Mouse (Mus musculus): Measurements from ENCODE around the gene Gm16181. TPM values are rescaled to one million over a fixed set of nuclear protein-coding genes. Genes with fewer than 3 reads are reported as not detected.

Gm16181 gene
- polyA plus RNA-seq, 1 experiment from 2014 or later, result 0.46 TPM

DNA sequence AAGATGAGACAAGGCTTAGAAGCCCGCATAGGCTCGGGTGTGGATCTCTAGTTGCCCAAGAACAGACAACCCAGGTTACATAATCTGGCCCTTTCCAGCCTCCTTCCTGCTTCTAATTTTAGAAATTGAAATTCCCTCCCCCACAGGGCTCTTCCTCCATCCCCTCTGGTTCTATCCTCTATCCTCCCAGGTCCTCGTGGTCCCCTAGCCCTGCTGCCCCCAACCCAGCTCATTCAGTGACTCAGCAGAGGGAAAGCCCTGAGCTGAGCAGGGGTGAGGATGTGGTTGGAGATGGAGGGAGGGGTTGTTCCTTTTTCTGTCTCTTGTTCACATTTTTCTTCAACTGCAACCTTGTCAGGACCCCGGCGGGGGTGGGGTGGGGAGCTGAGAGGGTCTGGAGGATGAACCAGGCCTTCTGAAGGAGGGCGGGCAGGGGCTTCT is 1.0 kb upstream of the Gm16181 start:
- Histone ChIP-seq H3K27me3 (replicated peaks; ENCODE audit: control insufficient read depth, insufficient read depth, low read length) (no peaks in the 10 kb centered on the region), H3K36me3 (ENCODE audit: control insufficient read depth, insufficient read depth, low read length) (no peaks in the 10 kb centered on the region), H3K9ac (ENCODE audit: low read depth, low read length) (no peak overlapping the region), H3K4me3 (ENCODE audit: low read length) (no peak overlapping the region), H3K9me3 (ENCODE audit: control insufficient read depth, low read length) (no peaks in the 10 kb centered on the region), H3K4me1 (ENCODE audit: control insufficient read depth, insufficient read depth, low read length) (peaks cover 7% of the 10 kb centered on the region; the same call in 1 of the 2 replicates), H3K27ac (ENCODE audit: low read length) (no peak overlapping the region; the same call in 1 of the 2 replicates), H3K4me2 (ENCODE audit: low read depth, low read length) (no peak overlapping the region)
- 73% methylated on average over 6 of the region's 6 CpGs for WGBS
- no peak for ATAC-seq

DNA sequence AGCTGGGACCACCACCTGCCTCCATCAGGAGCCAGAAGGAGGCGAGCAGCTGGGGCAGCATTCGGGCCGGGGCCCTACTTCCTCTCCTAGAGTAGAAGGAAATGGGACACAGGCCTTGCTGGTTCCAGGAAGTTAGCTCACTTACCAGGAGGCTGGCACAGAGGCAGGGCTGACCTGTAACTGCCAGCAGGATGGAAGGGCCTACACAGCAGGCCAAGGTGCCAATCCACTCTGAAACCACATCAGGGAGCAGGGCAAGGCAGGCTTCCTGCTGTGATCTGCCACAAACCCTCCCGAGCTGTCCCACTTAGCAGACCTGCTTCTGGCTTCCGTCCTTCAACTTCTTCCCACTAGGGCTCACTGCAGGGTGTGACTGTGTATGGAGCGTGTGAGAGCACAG is 1.7 kb downstream of the Gm16181 start:
- no peak overlapping the region for H3K4me3 ChIP-seq (ENCODE audit: low read length)
- peaks cover 10% of the 10 kb centered on the region; the same call in 1 of the 2 replicates for H3K4me1 ChIP-seq (ENCODE audit: control insufficient read depth, insufficient read depth, low read length)
- H3K9ac ChIP-seq (ENCODE audit: low read depth, low read length), result no peak overlapping the region
- peaks cover 3% of the 10 kb centered on the region; the same call in 1 of the 2 replicates for H3K36me3 ChIP-seq (ENCODE audit: control insufficient read depth, insufficient read depth, low read length)
- no peak for ATAC-seq
- 0 out of 2 replicates have a peak overlapping the region, but pooled peaks have one; percentile 42 for H3K27ac ChIP-seq (ENCODE audit: low read length)
- H3K9me3 ChIP-seq (ENCODE audit: control insufficient read depth, low read length), result no peaks in the 10 kb centered on the region
- 51% methylated on average over 6 of the region's 6 CpGs for WGBS
- H3K4me2 ChIP-seq (ENCODE audit: low read depth, low read length), result no peak overlapping the region
- no peaks in the 10 kb centered on the region for H3K27me3 ChIP-seq (replicated peaks; ENCODE audit: control insufficient read depth, insufficient read depth, low read length)

DNA sequence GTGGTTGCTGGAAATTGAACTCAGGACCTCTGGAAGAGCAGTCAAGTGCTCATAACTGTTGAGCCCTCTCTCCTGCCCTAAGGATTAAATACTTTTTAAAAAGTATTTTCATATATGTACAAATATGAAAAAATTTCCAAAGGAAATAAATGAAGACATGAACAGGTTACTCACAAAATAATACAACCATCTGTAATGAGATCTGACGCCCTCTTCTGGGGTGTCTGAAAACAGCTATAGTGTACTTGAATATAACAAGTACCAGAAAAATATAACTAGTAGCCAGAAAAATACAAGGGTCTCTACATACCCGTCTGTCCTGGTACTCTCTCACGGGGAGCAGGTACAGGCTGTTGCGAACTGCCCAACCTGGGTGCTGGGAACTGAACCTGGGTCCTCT is 4.0 kb downstream of the Gm16181 start:
- Histone ChIP-seq H3K4me3 (ENCODE audit: low read length) (no peak overlapping the region), H3K27ac (ENCODE audit: low read length) (no peak overlapping the region), H3K4me2 (ENCODE audit: low read depth, low read length) (no peak overlapping the region), H3K27me3 (replicated peaks; ENCODE audit: control insufficient read depth, insufficient read depth, low read length) (no peaks in the 10 kb centered on the region), H3K9me3 (ENCODE audit: control insufficient read depth, low read length) (no peaks in the 10 kb centered on the region), H3K9ac (ENCODE audit: low read depth, low read length) (no peak overlapping the region), H3K36me3 (ENCODE audit: control insufficient read depth, insufficient read depth, low read length) (peaks cover 5% of the 10 kb centered on the region; the same call in 1 of the 2 replicates), H3K4me1 (ENCODE audit: control insufficient read depth, insufficient read depth, low read length) (peaks cover 10% of the 10 kb centered on the region; the same call in 1 of the 2 replicates)
- WGBS, result 95% methylated on average over 4 of the region's 4 CpGs
- ATAC-seq, result no peak

DNA sequence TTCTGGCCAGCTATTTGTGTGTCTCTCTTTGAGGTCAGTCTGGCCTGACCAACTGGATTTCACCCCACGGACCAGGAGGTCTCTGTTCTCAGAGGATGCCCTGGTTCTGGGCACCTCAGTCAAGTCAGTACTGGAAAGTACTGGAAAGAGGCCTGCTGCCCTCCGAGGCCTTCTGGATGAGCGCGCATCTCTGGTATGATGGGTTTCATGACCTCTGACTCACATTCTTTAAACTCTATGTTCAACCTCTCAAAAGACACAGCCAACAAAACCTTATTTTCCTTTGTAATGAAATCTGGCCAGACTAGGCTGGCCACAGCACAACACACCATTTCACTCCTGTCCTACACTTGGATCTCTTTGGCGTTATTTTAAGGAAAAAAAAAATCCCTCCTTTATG is 4.8 kb downstream of the Gm16181 start:
- Histone ChIP-seq H3K27ac (ENCODE audit: low read length) (no peak overlapping the region), H3K4me2 (ENCODE audit: low read depth, low read length) (no peak overlapping the region), H3K9ac (ENCODE audit: low read depth, low read length) (no peak overlapping the region), H3K4me1 (ENCODE audit: control insufficient read depth, insufficient read depth, low read length) (peaks cover 6% of the 10 kb centered on the region; the same call in 1 of the 2 replicates), H3K27me3 (replicated peaks; ENCODE audit: control insufficient read depth, insufficient read depth, low read length) (no peaks in the 10 kb centered on the region), H3K36me3 (ENCODE audit: control insufficient read depth, insufficient read depth, low read length) (peaks cover 5% of the 10 kb centered on the region; the same call in 1 of the 2 replicates), H3K9me3 (ENCODE audit: control insufficient read depth, low read length) (no peaks in the 10 kb centered on the region), H3K4me3 (ENCODE audit: low read length) (no peak overlapping the region)
- 92% methylated on average over 5 of the region's 5 CpGs for WGBS
- ATAC-seq, result no peak

DNA sequence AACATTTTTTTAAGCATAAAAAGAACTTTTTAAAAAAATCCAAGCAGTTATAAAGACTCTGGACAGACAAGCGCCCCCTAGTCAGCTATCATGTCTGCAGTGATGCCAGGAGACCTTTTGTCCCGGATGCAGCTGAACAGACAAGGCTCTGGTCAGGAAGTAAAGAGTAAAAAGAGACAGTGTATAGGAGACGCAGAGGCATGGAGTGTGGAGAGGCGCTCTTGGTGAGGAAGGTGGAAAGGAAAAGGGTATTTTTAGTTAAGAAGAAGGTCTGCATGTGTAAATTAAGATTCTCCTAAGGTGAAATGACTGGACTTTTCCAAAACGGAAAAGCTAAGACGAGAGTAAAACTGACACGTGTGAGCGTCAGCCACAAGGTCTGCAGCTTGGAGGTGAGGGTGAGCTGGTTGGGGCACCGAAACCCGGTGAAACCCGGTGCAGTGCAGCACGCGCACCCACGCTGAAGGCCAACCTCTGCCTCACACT is 6.0 kb downstream of the Gm16181 start:
- Histone ChIP-seq H3K27ac (ENCODE audit: low read length) (0 out of 2 replicates have a peak overlapping the region, but pooled peaks have one; percentile 19), H3K4me2 (ENCODE audit: low read depth, low read length) (no peak overlapping the region), H3K4me3 (ENCODE audit: low read length) (no peak overlapping the region), H3K9ac (ENCODE audit: low read depth, low read length) (no peak overlapping the region), H3K36me3 (ENCODE audit: control insufficient read depth, insufficient read depth, low read length) (peaks cover 5% of the 10 kb centered on the region; the same call in 1 of the 2 replicates), H3K27me3 (replicated peaks; ENCODE audit: control insufficient read depth, insufficient read depth, low read length) (no peaks in the 10 kb centered on the region), H3K9me3 (ENCODE audit: control insufficient read depth, low read length) (no peaks in the 10 kb centered on the region), H3K4me1 (ENCODE audit: control insufficient read depth, insufficient read depth, low read length) (peaks cover 3% of the 10 kb centered on the region; the same call in 1 of the 2 replicates)
- WGBS, result 83% methylated on average over 14 of the region's 14 CpGs
- no peak for ATAC-seq

DNA sequence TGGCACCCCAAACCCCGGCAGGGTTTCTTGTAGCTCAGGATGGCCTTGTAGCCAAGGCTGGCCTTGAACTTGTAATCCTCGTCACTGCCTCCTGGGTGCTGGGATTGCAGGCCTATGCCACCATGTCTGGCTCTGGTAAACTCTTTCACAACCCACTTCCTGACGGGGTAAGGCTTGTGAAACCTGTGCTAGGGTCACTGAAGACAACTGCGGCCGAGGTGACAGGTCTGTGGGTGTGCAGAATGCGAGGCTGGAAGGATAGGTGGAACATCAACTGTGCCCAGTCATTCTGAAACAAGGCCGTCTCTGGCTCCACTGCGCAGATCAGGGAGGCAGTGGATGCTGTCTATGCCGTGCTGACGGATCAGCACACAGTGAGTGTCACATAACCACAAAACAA is 10.4 kb downstream of the Gm16181 start:
- no peaks in the 10 kb centered on the region for H3K9me3 ChIP-seq (ENCODE audit: control insufficient read depth, low read length)
- H3K27ac ChIP-seq (ENCODE audit: low read length), result no peak overlapping the region
- no peaks in the 10 kb centered on the region for H3K27me3 ChIP-seq (replicated peaks; ENCODE audit: control insufficient read depth, insufficient read depth, low read length)
- H3K4me1 ChIP-seq (ENCODE audit: control insufficient read depth, insufficient read depth, low read length), result peaks cover 32% of the 10 kb centered on the region
- no peak overlapping the region for H3K4me2 ChIP-seq (ENCODE audit: low read depth, low read length)
- H3K9ac ChIP-seq (ENCODE audit: low read depth, low read length), result no peak overlapping the region
- no peak for ATAC-seq
- H3K36me3 ChIP-seq (ENCODE audit: control insufficient read depth, insufficient read depth, low read length), result peaks cover 3% of the 10 kb centered on the region; the same call in 1 of the 2 replicates
- 93% methylated on average over 10 of the region's 10 CpGs for WGBS
- H3K4me3 ChIP-seq (ENCODE audit: low read length), result no peak overlapping the region

DNA sequence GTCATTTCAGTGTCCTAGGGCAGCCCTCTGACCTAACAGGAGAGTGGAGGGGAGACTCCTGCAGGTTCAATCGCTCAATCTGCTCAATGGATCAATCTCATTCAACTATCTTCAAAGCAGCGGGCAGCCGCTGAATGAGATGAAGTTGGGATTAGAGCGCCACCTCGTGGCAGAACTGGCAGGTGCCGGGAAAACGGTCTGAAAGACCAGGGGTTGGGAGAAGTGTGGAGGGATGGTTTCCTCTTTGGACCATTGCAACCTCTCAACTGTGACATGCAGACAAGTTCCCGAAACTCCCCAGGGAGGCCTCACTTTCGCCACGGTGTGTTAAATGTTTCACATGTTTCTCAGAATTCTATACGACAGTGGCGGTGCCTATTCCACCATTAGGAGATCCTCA is 11.4 kb downstream of the Gm16181 start:
- Histone ChIP-seq H3K9me3 (ENCODE audit: control insufficient read depth, low read length) (no peaks in the 10 kb centered on the region), H3K4me2 (ENCODE audit: low read depth, low read length) (peak overlapping the region; percentile 20; the same call in 1 of the 2 replicates), H3K27me3 (replicated peaks; ENCODE audit: control insufficient read depth, insufficient read depth, low read length) (no peaks in the 10 kb centered on the region), H3K9ac (ENCODE audit: low read depth, low read length) (no peak overlapping the region), H3K36me3 (ENCODE audit: control insufficient read depth, insufficient read depth, low read length) (peaks cover 3% of the 10 kb centered on the region; the same call in 1 of the 2 replicates), H3K4me1 (ENCODE audit: control insufficient read depth, insufficient read depth, low read length) (peaks cover 29% of the 10 kb centered on the region), H3K4me3 (ENCODE audit: low read length) (no peak overlapping the region), H3K27ac (ENCODE audit: low read length) (peak overlapping the region; percentile 78)
- WGBS, result 13% methylated on average over 12 of the region's 12 CpGs
- ATAC-seq, result no peak

DNA sequence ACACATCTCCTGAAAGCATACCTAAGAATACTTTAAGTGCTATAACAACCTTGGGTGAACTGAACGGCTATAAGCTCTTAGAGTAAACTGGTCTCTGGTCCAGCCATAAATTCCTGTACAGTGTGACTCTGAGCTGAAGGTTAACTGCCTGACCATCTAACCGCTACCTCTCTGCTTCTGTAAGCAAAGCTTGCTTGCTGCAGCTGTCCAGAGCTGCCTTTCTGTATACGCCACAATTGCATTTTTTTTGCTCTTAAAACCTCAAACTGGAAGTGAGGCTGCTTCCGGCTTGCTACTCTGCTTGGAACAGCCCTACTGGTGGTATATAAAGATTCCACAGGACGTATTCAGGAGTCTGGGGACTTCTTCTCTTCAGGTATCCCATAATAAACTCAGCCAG is 12.0 kb downstream of the Gm16181 start:
- WGBS, result 52% methylated on average over 5 of the region's 5 CpGs
- peaks cover 29% of the 10 kb centered on the region for H3K4me1 ChIP-seq (ENCODE audit: control insufficient read depth, insufficient read depth, low read length)
- no peak for ATAC-seq
- H3K36me3 ChIP-seq (ENCODE audit: control insufficient read depth, insufficient read depth, low read length), result no peaks in the 10 kb centered on the region
- H3K9ac ChIP-seq (ENCODE audit: low read depth, low read length), result no peak overlapping the region
- H3K4me2 ChIP-seq (ENCODE audit: low read depth, low read length), result peak overlapping the region; percentile 86; the same call in 1 of the 2 replicates
- H3K27me3 ChIP-seq (replicated peaks; ENCODE audit: control insufficient read depth, insufficient read depth, low read length), result no peaks in the 10 kb centered on the region
- H3K9me3 ChIP-seq (ENCODE audit: control insufficient read depth, low read length), result no peaks in the 10 kb centered on the region
- H3K4me3 ChIP-seq (ENCODE audit: low read length), result 0 out of 2 replicates have a peak overlapping the region, but pooled peaks have one; percentile 5
- H3K27ac ChIP-seq (ENCODE audit: low read length), result peak overlapping the region; percentile 78

DNA sequence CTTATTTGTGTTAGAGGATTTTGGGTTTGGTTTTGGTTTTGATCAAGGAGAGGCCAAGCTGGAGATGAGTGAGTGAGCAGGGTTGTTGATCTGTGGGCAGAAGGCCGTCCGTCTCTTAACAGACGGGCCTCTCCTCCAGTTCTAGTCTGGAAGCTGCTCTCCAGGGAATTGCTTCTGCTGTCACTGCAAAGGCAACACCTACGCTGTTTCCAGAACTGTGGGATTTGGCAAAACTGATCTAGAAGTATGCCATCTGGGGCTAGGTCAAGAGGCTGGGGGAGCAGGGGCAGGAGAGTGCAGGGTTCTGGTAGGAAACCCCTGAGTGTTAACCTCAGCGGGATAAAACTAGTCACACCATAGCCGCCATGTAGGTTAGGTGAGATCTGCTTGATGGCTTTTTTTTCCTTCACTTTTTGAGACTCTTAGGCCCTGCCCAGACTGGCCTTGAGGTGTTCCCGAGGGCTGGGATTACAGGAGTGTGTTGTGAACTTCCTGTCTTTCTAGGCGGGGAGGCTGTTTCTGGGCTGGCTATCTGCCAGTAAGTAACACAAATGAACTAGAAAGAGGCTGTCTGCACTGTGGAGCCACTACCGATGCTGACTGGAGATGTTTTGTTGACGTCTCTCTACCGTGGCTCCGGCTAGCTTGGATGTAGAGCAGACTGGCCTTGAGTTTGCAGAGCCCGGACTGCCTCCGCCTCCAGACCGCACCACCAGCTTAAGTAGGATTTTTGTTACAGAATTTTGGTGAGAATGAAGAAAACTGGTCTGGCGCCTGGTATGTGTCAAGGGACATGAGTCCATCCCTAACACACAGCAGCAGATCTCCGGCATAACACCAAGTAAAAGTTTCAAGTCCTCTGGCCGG is 12.7 kb downstream of the Gm16181 start, which contains the start of gene Atp6v1g2:
Gene Atp6v1g2 (plus strand): TSS at position 547 of the 867 bp plus-strand sequence.
- Histone ChIP-seq H3K36me3 (ENCODE audit: control insufficient read depth, insufficient read depth, low read length) (no peaks in the 10 kb centered on the region), H3K4me3 (ENCODE audit: low read length) (peak within 1 kb of the TSS; percentile 75), H3K27me3 (replicated peaks; ENCODE audit: control insufficient read depth, insufficient read depth, low read length) (no peaks in the 10 kb centered on the region), H3K4me2 (ENCODE audit: low read depth, low read length) (peak within 1 kb of the TSS; percentile 86), H3K9me3 (ENCODE audit: control insufficient read depth, low read length) (no peaks in the 10 kb centered on the region), H3K9ac (ENCODE audit: low read depth, low read length) (peak within 1 kb of the TSS; percentile 95), H3K4me1 (ENCODE audit: control insufficient read depth, insufficient read depth, low read length) (peaks cover 29% of the 10 kb centered on the region), H3K27ac (ENCODE audit: low read length) (peak within 1 kb of the TSS; percentile 99)
- 0 out of 2 replicates have a peak, but pooled peaks have one; percentile 4 for ATAC-seq
- 47% methylated on average over 18 of the region's 18 CpGs for WGBS
